In the genomic region with DNA sequence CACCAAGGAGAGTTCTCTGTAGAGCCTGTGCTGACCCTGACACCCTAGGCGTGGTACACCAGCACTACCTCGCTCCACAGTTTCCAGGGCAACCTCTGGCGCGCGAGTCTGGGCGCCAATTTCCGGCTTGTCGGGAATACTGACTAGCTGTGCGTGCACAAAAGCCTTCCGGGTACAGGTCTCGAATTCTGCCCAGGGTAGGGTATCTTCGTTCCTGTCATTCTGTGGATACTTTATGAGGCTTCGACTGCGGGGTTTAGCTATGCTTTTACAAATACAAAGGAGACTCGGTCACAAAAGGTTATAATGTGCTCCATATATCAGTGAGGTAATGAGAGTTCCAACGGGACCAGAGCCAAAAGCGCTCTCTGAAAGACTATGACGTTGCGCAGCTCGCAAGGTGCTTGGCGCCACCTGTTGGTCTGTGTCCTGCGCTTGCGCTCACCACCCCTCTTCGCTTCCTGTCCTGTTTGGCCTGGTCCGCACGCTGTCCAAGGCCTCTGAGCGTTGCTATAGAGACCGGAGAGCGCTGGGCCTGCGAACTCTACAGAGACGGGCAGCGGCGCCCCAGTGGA, we compare ENCODE assay signal across 8 mouse cellular contexts. TPM values are rescaled to one million over a fixed set of nuclear protein-coding genes. Genes with fewer than 3 reads are reported as not detected.
DNase-seq lines count a peak whose midpoint lies in the region; ATAC-seq and TF ChIP-seq lines count a peak whose summit lies in the region.

Gene 1700037C18Rik, minus strand, starts transcription at position 153 of the 575 bp plus-strand sequence.
Gene Cluap1, plus strand, starts transcription at position 265 of the 575 bp plus-strand sequence.

- under 1% methylated on average over 33 of the region's 33 CpGs for WGBS in forebrain, embryonic 11.5 days
- WGBS in heart, postnatal 0 days: under 1% methylated on average over 33 of the region's 33 CpGs
- under 1% methylated on average over 33 of the region's 33 CpGs for WGBS in liver, embryonic 16.5 days (ENCODE audit: insufficient replicate concordance)
- 0% methylated on average over 33 of the region's 33 CpGs for WGBS in neural tube, embryonic 13.5 days

- H3K9me3 ChIP-seq in CH12.LX (replicated peaks; ENCODE audit: low read length): no peaks in the 10 kb centered on the region
- H3K9me3 ChIP-seq in forebrain, embryonic 11.5 days (ENCODE audit: control insufficient read depth, low read length): no peaks in the 10 kb centered on the region
- H3K9me3 ChIP-seq in heart, postnatal 0 days (replicated peaks; ENCODE audit: control insufficient read depth, low read length): no peaks in the 10 kb centered on the region
- H3K9me3 ChIP-seq in liver, embryonic 16.5 days (replicated peaks; ENCODE audit: control insufficient read depth, low read length): no peaks in the 10 kb centered on the region
- H3K9me3 ChIP-seq in neural tube, embryonic 13.5 days: no peaks in the 10 kb centered on the region

- TF ChIP-seq CTCF in CH12.LX (conservative IDR thresholded peaks at IDR 0.05 in 1 of 2, IDR thresholded peaks at IDR 0.05 in 1 of 2; ENCODE audit: low read depth in 2 of 2, low read length in 2 of 2): peak; percentile 52 to 83
- TF ChIP-seq CTCF in heart, postnatal 0 days (IDR thresholded peaks at IDR 0.05; ENCODE audit: low read depth): peak; percentile 67
- TF ChIP-seq CTCF in testis, adult 2 months (IDR thresholded peaks at IDR 0.05; ENCODE audit: control insufficient read depth, insufficient read depth, insufficient replicate concordance, low read depth, low read length): peak; percentile 66; the same call in 1 of the 2 replicates

- peaks cover 43 to 67% of the 10 kb centered on the region in 2 experiments for H3K36me3 ChIP-seq in CH12.LX (replicated peaks in 1 of 2; ENCODE audit: control insufficient read depth in 1 of 2, insufficient read depth in 1 of 2, low read length in 1 of 2)
- H3K36me3 ChIP-seq in forebrain, embryonic 11.5 days (ENCODE audit: control insufficient read depth, insufficient read depth, low read length): no peaks in the 10 kb centered on the region; the same call in 1 of the 2 replicates
- peaks cover 47% of the 10 kb centered on the region for H3K36me3 ChIP-seq in heart, postnatal 0 days (replicated peaks; ENCODE audit: control insufficient read depth, insufficient read depth, low read length)
- H3K36me3 ChIP-seq in liver, embryonic 16.5 days (ENCODE audit: control insufficient read depth, insufficient read depth): no peaks in the 10 kb centered on the region; the same call in 1 of the 2 replicates
- H3K36me3 ChIP-seq in neural tube, embryonic 13.5 days: peaks cover 48% of the 10 kb centered on the region
- H3K36me3 ChIP-seq in testis, adult 2 months (ENCODE audit: control insufficient read depth, insufficient read depth, low read length): no peaks in the 10 kb centered on the region

- H3K4me1 ChIP-seq in CH12.LX (ENCODE audit: control insufficient read depth in 1 of 2, insufficient read depth in 2 of 2): peaks cover 6 to 21% of the 10 kb centered on the region in 2 experiments
- H3K4me1 ChIP-seq in forebrain, embryonic 11.5 days (replicated peaks; ENCODE audit: control insufficient read depth, insufficient read depth, low read length): peaks cover 4% of the 10 kb centered on the region; the same call in 1 of the 2 replicates
- H3K4me1 ChIP-seq in heart, postnatal 0 days (ENCODE audit: control insufficient read depth, insufficient read depth): peaks cover 7% of the 10 kb centered on the region; the same call in 1 of the 2 replicates
- peaks cover 9% of the 10 kb centered on the region for H3K4me1 ChIP-seq in liver, embryonic 16.5 days (ENCODE audit: control insufficient read depth, low read depth, low read length)
- peaks cover 24% of the 10 kb centered on the region for H3K4me1 ChIP-seq in neural tube, embryonic 13.5 days (replicated peaks)
- no peaks in the 10 kb centered on the region for H3K4me1 ChIP-seq in testis, adult 2 months (ENCODE audit: control insufficient read depth, insufficient read depth, low read length)

- TF ChIP-seq POLR2A in CH12.LX (IDR thresholded peaks at IDR 0.05; ENCODE audit: low read depth, low read length): peak; percentile 81
- TF ChIP-seq POLR2A in testis, adult 2 months (IDR thresholded peaks at IDR 0.05; ENCODE audit: control insufficient read depth, low read depth, low read length): peak; percentile 67

- peak within 1 kb of the TSS; percentile 96 for H3K4me2 ChIP-seq in CH12.LX (ENCODE audit: insufficient read depth, low read depth, poor library complexity, severe bottlenecking)
- H3K4me2 ChIP-seq in forebrain, embryonic 11.5 days (ENCODE audit: low read depth, low read length, severe bottlenecking): peak within 1 kb of the TSS; percentile 60
- H3K4me2 ChIP-seq in heart, postnatal 0 days (ENCODE audit: low read depth, low read length): peak within 1 kb of the TSS; percentile 90
- peak within 1 kb of the TSS; percentile 97 for H3K4me2 ChIP-seq in liver, embryonic 16.5 days (ENCODE audit: low read depth, low read length)
- H3K4me2 ChIP-seq in neural tube, embryonic 13.5 days: peak within 1 kb of the TSS; percentile 82

- H3K27ac ChIP-seq in CH12.LX (ENCODE audit: insufficient read depth, low read depth): 0 out of 2 replicates have a peak within 1 kb of the TSS, but pooled peaks have one; percentile 6
- peak within 1 kb of the TSS; percentile 63; the same call in 1 of the 2 replicates for H3K27ac ChIP-seq in forebrain, embryonic 11.5 days (ENCODE audit: low read depth, low read length)
- peak within 1 kb of the TSS; percentile 68 for H3K27ac ChIP-seq in heart, postnatal 0 days (ENCODE audit: low read depth)
- peak within 1 kb of the TSS; percentile 79 for H3K27ac ChIP-seq in liver, embryonic 16.5 days (ENCODE audit: low read length)
- H3K27ac ChIP-seq in neural tube, embryonic 13.5 days (replicated peaks): peak within 1 kb of the TSS; percentile 77
- H3K27ac ChIP-seq in testis, adult 2 months (ENCODE audit: control insufficient read depth, insufficient read depth, low read depth, low read length): peak within 1 kb of the TSS; percentile 93

- peak; percentile 94 for DNase-seq in CH12.LX (ENCODE audit: extremely low read depth)
- peak; percentile 87 for DNase-seq in c-Kit-positive CD71-positive TER-119-negative erythroid progenitor cells, embryonic 14.5 days (ENCODE audit: low read depth)
- peak; percentile 94 for DNase-seq in forebrain, embryonic 11.5 days (ENCODE audit: low spot score)
- peak; percentile 95 for DNase-seq in heart, postnatal 0 days (ENCODE audit: low spot score)
- peak; percentile 94 to 97 for DNase-seq in kidney, postnatal 4 days

- ATAC-seq in forebrain, embryonic 11.5 days (replicated peaks; ENCODE audit: low FRiP score): peak; percentile 98
- ATAC-seq in heart, postnatal 0 days (ENCODE audit: insufficient read depth, low read depth): peak; percentile 98
- ATAC-seq in liver, embryonic 16.5 days (ENCODE audit: low read depth): peak; percentile 97
- peak; percentile 97 for ATAC-seq in neural tube, embryonic 13.5 days (ENCODE audit: low read depth)

- TF ChIP-seq EP300 in CH12.LX (IDR thresholded peaks at IDR 0.05; ENCODE audit: low read length): 0 out of 2 replicates have a peak, but pooled peaks have one; percentile 2
- TF ChIP-seq EP300 in heart, postnatal 0 days (IDR thresholded peaks at IDR 0.05; ENCODE audit: low read depth): no peak

- in situ Hi-C loops in CH12.LX (cut with MboI; ENCODE audit: low pct_ligation_motif_present, low pct_unique_long_range_greater_than_20kb, low sequenced_read_pairs): no loop called here

- H3K9ac ChIP-seq in CH12.LX (ENCODE audit: insufficient read depth, low read depth): peak within 1 kb of the TSS; percentile 89
- H3K9ac ChIP-seq in forebrain, embryonic 11.5 days (ENCODE audit: low read length): peak within 1 kb of the TSS; percentile 63
- peak within 1 kb of the TSS; percentile 71 for H3K9ac ChIP-seq in heart, postnatal 0 days (replicated peaks; ENCODE audit: low read depth, low read length)
- peak within 1 kb of the TSS; percentile 79 for H3K9ac ChIP-seq in liver, embryonic 16.5 days (ENCODE audit: low read depth, low read length)
- peak within 1 kb of the TSS; percentile 84 for H3K9ac ChIP-seq in neural tube, embryonic 13.5 days

- no peaks in the 10 kb centered on the region for H3K27me3 ChIP-seq in CH12.LX (replicated peaks)
- no peaks in the 10 kb centered on the region for H3K27me3 ChIP-seq in forebrain, embryonic 11.5 days (ENCODE audit: control insufficient read depth, insufficient read depth, low read length)
- no peaks in the 10 kb centered on the region for H3K27me3 ChIP-seq in heart, postnatal 0 days (ENCODE audit: control insufficient read depth, insufficient read depth, low read length)
- no peaks in the 10 kb centered on the region for H3K27me3 ChIP-seq in liver, embryonic 16.5 days (ENCODE audit: control insufficient read depth, insufficient read depth, low read depth, low read length)
- no peaks in the 10 kb centered on the region for H3K27me3 ChIP-seq in neural tube, embryonic 13.5 days
- no peaks in the 10 kb centered on the region for H3K27me3 ChIP-seq in testis, adult 2 months (ENCODE audit: control insufficient read depth, insufficient read depth, low read length)

- peak within 1 kb of the TSS; percentile 65 to 93 (median 91) for H3K4me3 ChIP-seq in CH12.LX (replicated peaks in 1 of 3; ENCODE audit: low read depth in 2 of 3, low read length in 2 of 3, poor library complexity in 1 of 3)
- peak within 1 kb of the TSS; percentile 44 for H3K4me3 ChIP-seq in forebrain, embryonic 11.5 days (ENCODE audit: low read depth, low read length)
- H3K4me3 ChIP-seq in heart, postnatal 0 days (ENCODE audit: low read depth, low read length): peak within 1 kb of the TSS; percentile 65
- peak within 1 kb of the TSS; percentile 75 for H3K4me3 ChIP-seq in liver, embryonic 16.5 days (ENCODE audit: low read depth, low read length)
- H3K4me3 ChIP-seq in neural tube, embryonic 13.5 days: peak within 1 kb of the TSS; percentile 68
- peak within 1 kb of the TSS; percentile 96 for H3K4me3 ChIP-seq in testis, adult 2 months (ENCODE audit: control insufficient read depth, low read depth, low read length)

- dilution Hi-C loops in CH12.LX (cut with MboI; ENCODE audit: extremely low pct_ligation_motif_present, extremely low pct_unique_long_range_greater_than_20kb, low sequenced_read_pairs): no loop called here

- peak; percentile 66 for TF ChIP-seq RAD21 in CH12.LX (IDR thresholded peaks at IDR 0.05; ENCODE audit: low read depth, low read length)

- H3K79me2 ChIP-seq in CH12.LX (replicated peaks; ENCODE audit: control insufficient read depth, extremely low read depth, insufficient read depth, poor library complexity, severe bottlenecking): peaks cover 14% of the 10 kb centered on the region

RNA-seq across cellular contexts. Expression of gene 1700037C18Rik, which starts in this region (rescaled TPM):
- total RNA-seq in CH12.LX (2012; rRNA removed) (11.9 TPM in 2 replicates), CH12.LX (2014; rRNA removed) (15.9 and 18.1 TPM in 2 replicates)
- 14.7 and 15.2 TPM in 2 replicates for polyA plus RNA-seq in CH12.LX (2012; ENCODE audit: insufficient read length, low read depth)
- 6.3 and 7.3 TPM in 2 replicates for polyA plus RNA-seq in forebrain, embryonic 11.5 days (2014; fragmentation: Nextera tagmentation; extraction: Ambion mirVana)
- 3.2 and 4.0 TPM in 2 replicates for total RNA-seq in heart, postnatal 0 days (2014; rRNA removed; ENCODE audit: low replicate concordance)
- 9.2 and 10.0 TPM in 2 replicates for polyA plus RNA-seq in heart, postnatal 0 days (2015; fragmentation: Nextera tagmentation; extraction: Ambion mirVana)
- polyA plus RNA-seq in liver, embryonic 16.5 days (2015; fragmentation: Nextera tagmentation; extraction: Ambion mirVana): 1.8 and 1.9 TPM in 2 replicates
- 10.5 and 11.5 TPM in 2 replicates for polyA plus RNA-seq in neural tube, embryonic 13.5 days (2015; fragmentation: Nextera tagmentation; extraction: Ambion mirVana)
- 364 and 366 TPM in 2 replicates for polyA plus RNA-seq in testis, adult 2 months (2012; rRNA removed)

RNA-seq across cellular contexts. Expression of gene Cluap1, which starts in this region (rescaled TPM):
- total RNA-seq in CH12.LX (2012; rRNA removed) (33.7 and 37.6 TPM in 2 replicates), CH12.LX (2014; rRNA removed) (46.5 and 47.9 TPM in 2 replicates)
- polyA plus RNA-seq in CH12.LX (2012; ENCODE audit: insufficient read length, low read depth): 47.0 and 56.1 TPM in 2 replicates
- polyA plus RNA-seq in forebrain, embryonic 11.5 days (2014; fragmentation: Nextera tagmentation; extraction: Ambion mirVana): 23.6 and 24.7 TPM in 2 replicates
- 5.6 and 18.4 TPM in 2 replicates for total RNA-seq in heart, postnatal 0 days (2014; rRNA removed; ENCODE audit: low replicate concordance)
- 14.9 and 16.2 TPM in 2 replicates for polyA plus RNA-seq in heart, postnatal 0 days (2015; fragmentation: Nextera tagmentation; extraction: Ambion mirVana)
- polyA plus RNA-seq in liver, embryonic 16.5 days (2015; fragmentation: Nextera tagmentation; extraction: Ambion mirVana): 5.7 and 6.5 TPM in 2 replicates
- 34.3 and 35.4 TPM in 2 replicates for polyA plus RNA-seq in neural tube, embryonic 13.5 days (2015; fragmentation: Nextera tagmentation; extraction: Ambion mirVana)
- polyA plus RNA-seq in testis, adult 2 months (2012; rRNA removed): 26.2 and 29.4 TPM in 2 replicates

Comparison
In these comparisons a context has a peak if more than half of its experiments do, and no peak if none do; other contexts are left out.
1. Peak in every context shown above with its lines: DNase-seq, ATAC-seq, H3K4me3 ChIP-seq and H3K27ac ChIP-seq.
2. RNA of gene 1700037C18Rik (polyA plus RNA-seq): 364 to 366 TPM in testis, adult 2 months; 14.7 to 15.2 TPM in CH12.LX, 10.5 to 11.5 TPM in neural tube, embryonic 13.5 days, 9.2 to 10.0 TPM in heart, postnatal 0 days, 6.3 to 7.3 TPM in forebrain, embryonic 11.5 days and 1.8 to 1.9 TPM in liver, embryonic 16.5 days; every median in the first group is over 10 times any median in the second.
3. H3K27ac ChIP-seq: peak in every context shown above with its lines; median percentile 93 in testis, adult 2 months; 79 in liver, embryonic 16.5 days; 77 in neural tube, embryonic 13.5 days; 68 in heart, postnatal 0 days; 63 in forebrain, embryonic 11.5 days; 6 in CH12.LX.
4. H3K4me3 ChIP-seq: peak in every context shown above with its lines; median percentile 96 in testis, adult 2 months; 91 in CH12.LX; 75 in liver, embryonic 16.5 days; 68 in neural tube, embryonic 13.5 days; 65 in heart, postnatal 0 days; 44 in forebrain, embryonic 11.5 days.